Mouse (Mus musculus) forebrain, embryonic 16.5 days (tissue): ENCODE results near the gene Grk4. TPM values are rescaled to one million over a fixed set of nuclear protein-coding genes. Genes with fewer than 3 reads are reported as not detected.
A peak's percentile ranks its signal among the peaks of the same experiment; 100 is the strongest.

Source experiments
- ATAC-seq: fragments of 200-750 bp; cut with Nextera tagmentation; 2 replicates; pipeline ENCODE4 v1.8.0; 2017; ENCODE audit warnings: mild to moderate bottlenecking, moderate library complexity
- H3K27ac ChIP-seq: fragments of 300-500 bp; sonication (generic); 2 replicates; pipeline ENCODE4 v1.5.1; 2014; ENCODE audit warnings: low read length, control low read depth
- H3K27me3 ChIP-seq: fragments of 300-500 bp; sonication (generic); replicated peaks from 2 replicates; pipeline ENCODE4 v1.6.1; 2014; ENCODE audit warnings: low read length; ENCODE audit not compliant: control insufficient read depth, insufficient read depth
- H3K36me3 ChIP-seq: fragments of 300-500 bp; sonication (generic); 2 replicates; pipeline ENCODE4 v1.6.1; 2014; ENCODE audit not compliant: control insufficient read depth, insufficient read depth
- H3K4me1 ChIP-seq: fragments of 300-500 bp; sonication (generic); replicated peaks from 2 replicates; pipeline ENCODE4 v1.6.1; 2014; ENCODE audit warnings: low read length; ENCODE audit not compliant: control insufficient read depth, insufficient read depth
- H3K4me2 ChIP-seq: fragments of 300-500 bp; sonication (generic); 2 replicates; pipeline ENCODE4 v1.6.1; 2014; ENCODE audit warnings: mild to moderate bottlenecking, low read length, control low read depth
- H3K4me3 ChIP-seq: fragments of 300-500 bp; sonication (generic); replicated peaks from 2 replicates; pipeline ENCODE4 v1.5.1; 2014; ENCODE audit warnings: mild to moderate bottlenecking, low read length, control low read depth
- H3K9ac ChIP-seq: fragments of 300-500 bp; sonication (generic); replicated peaks from 2 replicates; pipeline ENCODE4 v1.6.1; 2014; ENCODE audit warnings: low read depth, low read length, control low read depth
- H3K9me3 ChIP-seq: fragments of 300-500 bp; sonication (generic); 2 replicates; pipeline ENCODE4 v1.6.1; 2016; ENCODE audit warnings: low read length; ENCODE audit not compliant: control insufficient read depth
- WGBS: fragments of 180-500 bp; shearing (Covaris S2); extraction: QIAGEN DNeasy Blood & Tissue Kit; methylation state at CpG from one replicate; pipeline ENCODE4 v1.1.7; 2014; 5-methylcytosine and 5-hydroxymethylcytosine counted together
- polyA plus RNA-seq: library from polyadenylated mRNA; unstranded; fragments of >200 nt; fragmentation: Nextera tagmentation; extraction: Ambion mirVana; gene quantifications from 2 replicates; pipeline ENCODE4 v1.2.1, GENCODE M21; 2015

Gene Grk4
- polyA plus RNA-seq, 1 experiment from 2014 or later: 2.4 TPM

GRCm38 (mm10) chr5:34760850-34761508, 100.8 kb downstream of the Grk4 start:
- Histone ChIP-seq H3K9me3 (no peaks in the 10 kb centered on the region), H3K36me3 (no peaks in the 10 kb centered on the region), H3K4me3 (peak overlapping the region; percentile 96), H3K27ac (peak overlapping the region; percentile 97), H3K9ac (peak overlapping the region; percentile 83), H3K4me1 (peaks cover 14% of the 10 kb centered on the region), H3K4me2 (peak overlapping the region; percentile 91), H3K27me3 (no peaks in the 10 kb centered on the region)
- under 1% methylated on average over 19 of the region's 19 CpGs for WGBS
- no peak; the same call in 1 of the 2 replicates for ATAC-seq

GRCm38 (mm10) chr5:34761509-34761908, 101.3 kb downstream of the Grk4 start, which contains the start of gene Htt:
Gene Htt, plus strand, starts transcription at chr5:34761740.
- WGBS: under 1% methylated on average over 35 of the region's 35 CpGs
- Histone ChIP-seq H3K9me3 (no peaks in the 10 kb centered on the region), H3K27ac (peak within 1 kb of the TSS; percentile 97), H3K4me3 (peak within 1 kb of the TSS; percentile 96), H3K9ac (peak within 1 kb of the TSS; percentile 83), H3K4me1 (peaks cover 14% of the 10 kb centered on the region), H3K27me3 (no peaks in the 10 kb centered on the region), H3K36me3 (no peaks in the 10 kb centered on the region), H3K4me2 (peak within 1 kb of the TSS; percentile 91)
- peak; percentile 99 for ATAC-seq

GRCm38 (mm10) chr5:34761934-34762611, 101.9 kb downstream of the Grk4 start:
- Histone ChIP-seq H3K4me1 (peaks cover 14% of the 10 kb centered on the region), H3K4me2 (peak overlapping the region; percentile 85), H3K27ac (peak overlapping the region; percentile 97), H3K4me3 (peak overlapping the region; percentile 96), H3K9ac (peak overlapping the region; percentile 83), H3K27me3 (no peaks in the 10 kb centered on the region), H3K9me3 (no peaks in the 10 kb centered on the region), H3K36me3 (no peaks in the 10 kb centered on the region)
- under 1% methylated on average over 44 of the region's 54 CpGs for WGBS
- peak; percentile 45; the same call in 1 of the 2 replicates for ATAC-seq

GRCm38 (mm10) chr5:34771818-34772217, 111.6 kb downstream of the Grk4 start:
- H3K9me3 ChIP-seq: no peaks in the 10 kb centered on the region
- H3K27me3 ChIP-seq: no peaks in the 10 kb centered on the region
- H3K4me2 ChIP-seq: no peak overlapping the region
- 92% methylated on average over 3 of the region's 3 CpGs for WGBS
- H3K36me3 ChIP-seq: no peaks in the 10 kb centered on the region
- no peak overlapping the region for H3K27ac ChIP-seq
- no peak for ATAC-seq
- no peak overlapping the region for H3K4me3 ChIP-seq
- H3K9ac ChIP-seq: no peak overlapping the region
- H3K4me1 ChIP-seq: no peaks in the 10 kb centered on the region

- Histone ChIP-seq H3K4me2 (no peak overlapping the region), H3K9ac (no peak overlapping the region), H3K9me3 (no peaks in the 10 kb centered on the region), H3K27ac (no peak overlapping the region), H3K36me3 (no peaks in the 10 kb centered on the region), H3K4me1 (no peaks in the 10 kb centered on the region), H3K4me3 (no peak overlapping the region), H3K27me3 (no peaks in the 10 kb centered on the region)
- no peak for ATAC-seq
- WGBS: 94% methylated on average over 4 of the region's 4 CpGs
Measured at GRCm38 (mm10) chr5:34772696-34773245, 112.6 kb downstream of the Grk4 start.

GRCm38 (mm10) chr5:34773392-34773791, 113.2 kb downstream of the Grk4 start:
- H3K4me3 ChIP-seq: no peak overlapping the region
- H3K27me3 ChIP-seq: no peaks in the 10 kb centered on the region
- 98% methylated on average over 2 of the region's 2 CpGs for WGBS
- no peak overlapping the region for H3K9ac ChIP-seq
- H3K27ac ChIP-seq: no peak overlapping the region
- H3K9me3 ChIP-seq: no peaks in the 10 kb centered on the region
- ATAC-seq: no peak
- H3K4me2 ChIP-seq: no peak overlapping the region
- no peaks in the 10 kb centered on the region for H3K4me1 ChIP-seq
- no peaks in the 10 kb centered on the region for H3K36me3 ChIP-seq

- H3K36me3 ChIP-seq: peaks cover 2% of the 10 kb centered on the region; the same call in 1 of the 2 replicates
- H3K9ac ChIP-seq: no peak overlapping the region
- no peak overlapping the region for H3K4me2 ChIP-seq
- no peak overlapping the region for H3K27ac ChIP-seq
- ATAC-seq: no peak
- H3K27me3 ChIP-seq: no peaks in the 10 kb centered on the region
- no peak overlapping the region for H3K4me3 ChIP-seq
- 92% methylated on average over 3 of the region's 3 CpGs for WGBS
- H3K9me3 ChIP-seq: no peaks in the 10 kb centered on the region
- H3K4me1 ChIP-seq: no peaks in the 10 kb centered on the region
Measured at GRCm38 (mm10) chr5:34785027-34785426, 124.8 kb downstream of the Grk4 start.

GRCm38 (mm10) chr5:34791141-34791540, 131.0 kb downstream of the Grk4 start:
- no peak for ATAC-seq
- no peak overlapping the region for H3K4me3 ChIP-seq
- H3K9ac ChIP-seq: no peak overlapping the region
- WGBS: 91% methylated on average over 2 of the region's 2 CpGs
- H3K27me3 ChIP-seq: no peaks in the 10 kb centered on the region
- H3K9me3 ChIP-seq: no peaks in the 10 kb centered on the region
- H3K4me1 ChIP-seq: no peaks in the 10 kb centered on the region
- H3K36me3 ChIP-seq: peaks cover 6% of the 10 kb centered on the region
- no peak overlapping the region for H3K4me2 ChIP-seq
- no peak overlapping the region for H3K27ac ChIP-seq

GRCm38 (mm10) chr5:34800292-34800953, 140.2 kb downstream of the Grk4 start:
- no peaks in the 10 kb centered on the region for H3K9me3 ChIP-seq
- H3K4me3 ChIP-seq: no peak overlapping the region
- H3K4me1 ChIP-seq: no peaks in the 10 kb centered on the region
- peaks cover 24% of the 10 kb centered on the region for H3K36me3 ChIP-seq
- H3K9ac ChIP-seq: no peak overlapping the region
- WGBS: 96% methylated on average over 5 of the region's 5 CpGs
- H3K4me2 ChIP-seq: no peak overlapping the region
- H3K27me3 ChIP-seq: no peaks in the 10 kb centered on the region
- no peak overlapping the region for H3K27ac ChIP-seq
- ATAC-seq: no peak
